Mouse (Mus musculus) stomach, embryonic 15.5 days (tissue): ENCODE results near the gene C2cd4d. TPM values are rescaled to one million over a fixed set of nuclear protein-coding genes. Genes with fewer than 3 reads are reported as not detected.

Experiments
- ATAC-seq: fragments of 200-750 bp; cut with Nextera tagmentation; 2 replicates; pipeline ENCODE4 v1.8.0; 2017; ENCODE audit warnings: low read depth, moderate number of reproducible peaks, moderate TSS enrichment; ENCODE audit not compliant: insufficient read depth, low FRiP score
- H3K27ac ChIP-seq: fragments of 300-500 bp; sonication (generic); 2 replicates; pipeline ENCODE4 v1.5.1; 2015; ENCODE audit warnings: mild to moderate bottlenecking, inconsistent platforms
- H3K27me3 ChIP-seq: fragments of 300-500 bp; sonication (generic); replicated peaks from 2 replicates; pipeline ENCODE4 v1.6.1; 2015; ENCODE audit warnings: inconsistent platforms
- H3K36me3 ChIP-seq: fragments of 300-500 bp; sonication (generic); 2 replicates; pipeline ENCODE4 v1.6.1; 2015; ENCODE audit warnings: inconsistent platforms
- H3K4me1 ChIP-seq: fragments of 300-500 bp; sonication (generic); 2 replicates; pipeline ENCODE4 v1.6.1; 2015; ENCODE audit warnings: inconsistent platforms
- H3K4me2 ChIP-seq: fragments of 300-500 bp; sonication (generic); 2 replicates; pipeline ENCODE4 v1.6.1; 2015; ENCODE audit warnings: mild to moderate bottlenecking, inconsistent platforms
- H3K4me3 ChIP-seq: fragments of 300-500 bp; sonication (generic); replicated peaks from 2 replicates; pipeline ENCODE4 v1.5.1; 2015; ENCODE audit warnings: inconsistent platforms
- H3K9ac ChIP-seq: fragments of 300-500 bp; sonication (generic); 2 replicates; pipeline ENCODE4 v1.6.1; 2015; ENCODE audit warnings: inconsistent platforms
- H3K9me3 ChIP-seq: fragments of 300-500 bp; sonication (generic); 2 replicates; pipeline ENCODE4 v1.6.1; 2016; ENCODE audit warnings: inconsistent platforms
- WGBS: fragments of 180-500 bp; shearing (Covaris S2); methylation state at CpG from one replicate; pipeline ENCODE4 v1.1.7; 2015; 5-methylcytosine and 5-hydroxymethylcytosine counted together
- polyA plus RNA-seq: library from polyadenylated mRNA; unstranded; fragments of >200 nt; fragmentation: Nextera tagmentation; extraction: Ambion mirVana; gene quantifications from 2 replicates; pipeline ENCODE4 v1.2.1, GENCODE M21; 2015

Gene C2cd4d
- 1.4 and 2.0 TPM in 2 replicates for polyA plus RNA-seq

DNA sequence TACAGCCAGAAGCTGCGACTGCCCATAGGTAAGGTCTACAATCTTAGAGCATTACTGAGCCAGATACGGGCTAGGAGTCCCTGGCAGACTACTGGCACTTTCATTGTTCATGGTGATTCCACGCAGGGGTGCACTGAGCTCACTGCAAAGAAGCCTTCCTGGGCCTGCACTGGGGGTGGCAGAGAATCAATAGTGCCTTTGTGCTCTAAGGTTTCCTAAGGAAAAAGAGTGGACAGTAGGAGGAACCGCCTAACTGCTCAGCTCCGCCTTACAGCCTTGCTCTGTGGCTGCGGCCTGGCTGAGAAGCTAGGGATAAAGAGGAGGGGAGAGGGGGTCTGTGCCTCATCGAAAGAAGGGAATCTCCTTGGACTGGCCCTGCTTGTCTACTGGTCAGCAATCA is at the start of gene C2cd4d:
C2cd4d (plus strand) TSS at position 301 of the 400 bp plus-strand sequence.
- Histone ChIP-seq H3K9ac (peak within 1 kb of the TSS; percentile 42; the same call in 1 of the 2 replicates), H3K4me2 (peak within 1 kb of the TSS; percentile 88), H3K27ac (no peak within 1 kb of the TSS), H3K9me3 (no peaks in the 10 kb centered on the region), H3K4me3 (peak within 1 kb of the TSS; percentile 51), H3K36me3 (no peaks in the 10 kb centered on the region), H3K27me3 (no peaks in the 10 kb centered on the region), H3K4me1 (0 out of 2 replicates have a peak, but pooled peaks cover 6% of the 10 kb centered on the region)
- WGBS: 52% methylated on average over 7 of the region's 7 CpGs
- ATAC-seq: no peak; the same call in 1 of the 2 replicates

DNA sequence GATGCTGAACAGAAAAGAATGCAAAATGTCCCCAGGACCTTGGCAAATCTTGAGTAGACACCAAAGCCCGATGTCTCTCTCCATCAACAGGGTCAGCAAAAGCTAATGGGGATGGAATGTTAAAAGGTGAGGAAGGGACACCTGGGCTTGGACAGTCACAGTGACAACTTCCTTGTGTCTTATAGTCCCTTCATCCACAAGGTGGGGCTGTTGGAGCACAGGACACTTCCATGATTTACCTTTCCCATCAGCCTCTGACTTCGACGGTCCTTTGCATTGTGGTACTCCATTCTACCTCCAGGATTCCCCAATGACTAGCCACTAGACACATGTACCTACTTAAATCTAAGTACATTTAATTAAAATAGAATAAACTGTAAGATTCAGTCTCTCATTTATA is 33.6 kb upstream of the C2cd4d start:
- Histone ChIP-seq H3K36me3 (no peaks in the 10 kb centered on the region), H3K27ac (no peak overlapping the region), H3K4me3 (no peak overlapping the region), H3K4me2 (no peak overlapping the region), H3K9me3 (no peaks in the 10 kb centered on the region), H3K4me1 (no peaks in the 10 kb centered on the region), H3K9ac (no peak overlapping the region), H3K27me3 (no peaks in the 10 kb centered on the region)
- WGBS: 70% methylated on average over 3 of the region's 3 CpGs
- no peak for ATAC-seq

DNA sequence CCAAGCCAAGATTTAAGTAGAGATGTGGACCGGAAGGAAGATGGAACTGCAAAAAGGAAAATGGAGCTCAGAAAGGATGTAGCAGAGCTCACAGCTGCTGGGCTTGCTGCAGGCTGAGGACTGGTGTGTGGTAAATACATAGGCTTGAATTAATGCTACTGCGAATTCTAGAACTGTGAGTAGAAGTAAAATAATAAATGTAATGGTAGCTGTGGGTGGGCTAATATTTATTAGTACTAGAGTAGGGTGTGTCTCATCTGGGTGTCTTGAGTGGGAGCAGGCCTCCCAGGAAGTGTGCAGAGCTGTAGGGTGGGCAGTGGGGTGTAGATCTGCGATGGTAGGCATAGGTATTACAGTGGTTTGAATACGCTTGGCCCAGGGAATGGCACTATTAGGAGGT is 27.8 kb upstream of the C2cd4d start:
- no peak overlapping the region for H3K4me3 ChIP-seq

DNA sequence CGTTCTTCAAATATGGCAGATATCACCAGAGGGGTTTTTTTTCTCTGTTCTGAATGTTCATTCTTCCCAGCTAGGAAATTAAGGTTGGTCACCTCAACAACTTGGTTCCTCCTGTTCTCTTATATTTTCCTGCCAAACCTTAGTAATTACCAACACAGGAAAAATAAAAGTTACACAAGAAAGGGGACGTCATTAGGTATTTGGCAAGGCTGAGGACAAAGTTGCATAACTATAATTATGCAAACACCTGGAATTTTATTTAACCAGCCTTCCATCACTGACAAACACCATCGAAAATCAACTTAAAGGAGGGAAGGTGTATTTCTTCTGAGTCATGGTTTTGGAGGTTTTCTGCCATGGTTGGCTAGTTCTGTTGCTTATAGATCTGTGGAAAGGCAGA is 23.7 kb upstream of the C2cd4d start:
- Histone ChIP-seq H3K4me1 (no peaks in the 10 kb centered on the region), H3K36me3 (no peaks in the 10 kb centered on the region), H3K9me3 (no peaks in the 10 kb centered on the region), H3K4me3 (no peak overlapping the region), H3K4me2 (no peak overlapping the region), H3K27ac (no peak overlapping the region), H3K27me3 (no peaks in the 10 kb centered on the region), H3K9ac (no peak overlapping the region)
- ATAC-seq: no peak
- WGBS: 79% methylated on average over 3 of the region's 3 CpGs

More for the DNA sequence above, 27.8 kb upstream of the C2cd4d start:
- Histone ChIP-seq H3K9me3 (no peaks in the 10 kb centered on the region), H3K4me1 (no peaks in the 10 kb centered on the region), H3K4me2 (no peak overlapping the region), H3K27ac (no peak overlapping the region), H3K9ac (no peak overlapping the region), H3K36me3 (no peaks in the 10 kb centered on the region), H3K27me3 (no peaks in the 10 kb centered on the region)
- WGBS: 89% methylated on average over 4 of the region's 4 CpGs
- ATAC-seq: no peak

DNA sequence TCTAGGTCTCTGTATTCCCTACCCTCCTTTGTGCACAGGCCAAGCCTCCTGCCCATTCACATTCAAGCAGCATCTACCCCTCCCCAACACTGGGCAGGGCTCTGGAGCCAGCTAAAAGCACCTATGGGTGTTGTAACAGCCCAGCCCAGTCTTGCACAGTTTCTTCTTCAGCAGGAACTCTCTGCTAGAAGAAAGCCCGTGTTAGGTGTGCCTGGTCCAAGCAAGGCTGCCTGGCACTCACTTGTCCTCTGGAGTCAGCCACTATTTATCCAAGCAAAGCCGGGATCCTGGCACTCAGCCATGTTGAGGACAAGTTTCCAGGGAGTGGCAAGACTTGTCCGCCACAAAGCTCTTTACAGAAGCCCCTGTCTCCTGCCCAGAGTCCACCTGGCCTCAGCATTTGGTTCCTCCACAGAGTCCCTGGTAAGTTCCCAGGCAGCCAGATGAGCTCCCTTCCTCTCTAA is 20.2 kb upstream of the C2cd4d start, which contains the start of gene Them5:
Them5 (plus strand) TSS at position 141 of the 464 bp plus-strand sequence.
- Histone ChIP-seq H3K9ac (no peak within 1 kb of the TSS), H3K9me3 (no peaks in the 10 kb centered on the region), H3K4me3 (no peak within 1 kb of the TSS), H3K27ac (no peak within 1 kb of the TSS), H3K4me2 (no peak within 1 kb of the TSS), H3K4me1 (no peaks in the 10 kb centered on the region), H3K27me3 (no peaks in the 10 kb centered on the region), H3K36me3 (no peaks in the 10 kb centered on the region)
- 15% methylated on average over 3 of the region's 3 CpGs for WGBS
- ATAC-seq: peak; percentile 70

DNA sequence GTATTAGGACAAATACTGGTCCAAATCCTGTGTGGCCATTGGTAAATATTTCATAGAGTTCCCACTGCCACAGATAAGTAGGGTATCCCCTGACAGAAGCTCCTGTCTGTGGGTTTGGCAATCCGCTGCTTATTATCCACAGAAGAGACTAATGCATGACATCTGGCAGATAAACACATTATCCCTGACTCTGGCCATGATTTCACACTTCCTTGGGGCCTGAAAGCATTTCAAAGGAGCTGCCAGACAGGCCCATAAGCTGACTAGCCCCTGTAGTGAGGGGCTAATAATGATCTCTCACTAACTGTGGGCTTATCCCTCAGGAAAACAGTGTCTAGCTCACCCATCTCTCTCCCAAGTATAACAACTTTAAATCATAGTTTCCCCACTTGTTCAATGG is 19.7 kb upstream of the C2cd4d start:
- Histone ChIP-seq H3K27ac (no peak overlapping the region), H3K4me1 (no peaks in the 10 kb centered on the region), H3K36me3 (no peaks in the 10 kb centered on the region), H3K4me2 (no peak overlapping the region), H3K4me3 (no peak overlapping the region), H3K9me3 (no peaks in the 10 kb centered on the region), H3K27me3 (no peaks in the 10 kb centered on the region), H3K9ac (no peak overlapping the region)
- WGBS: 54% methylated on average over 1 of the region's 1 CpGs
- no peak for ATAC-seq

DNA sequence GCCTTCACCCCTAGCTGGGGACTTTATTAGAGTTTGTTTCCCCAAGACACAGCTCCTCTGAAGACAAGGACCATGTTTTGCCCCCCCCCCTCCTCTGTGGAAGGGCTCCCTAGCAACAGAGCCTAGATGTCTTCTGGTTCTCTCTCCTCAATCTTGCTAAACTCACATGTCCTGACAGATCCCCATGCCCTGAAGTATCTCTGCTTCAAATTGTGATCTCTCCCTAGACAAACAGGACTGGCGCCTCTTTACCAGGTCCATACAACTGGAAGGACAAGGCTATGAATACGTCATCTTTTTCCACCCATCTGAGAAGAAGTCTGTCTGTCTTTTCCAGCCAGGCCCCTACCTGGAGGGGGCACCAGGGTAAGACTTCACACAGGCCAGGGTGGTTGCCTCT is 18.1 kb upstream of the C2cd4d start:
- H3K4me2 ChIP-seq: no peak overlapping the region
- H3K4me3 ChIP-seq: no peak overlapping the region
- H3K27ac ChIP-seq: no peak overlapping the region
- no peaks in the 10 kb centered on the region for H3K36me3 ChIP-seq
- no peaks in the 10 kb centered on the region for H3K27me3 ChIP-seq
- no peak overlapping the region for H3K9ac ChIP-seq
- 85% methylated on average over 2 of the region's 2 CpGs for WGBS
- no peaks in the 10 kb centered on the region for H3K9me3 ChIP-seq
- ATAC-seq: no peak
- no peaks in the 10 kb centered on the region for H3K4me1 ChIP-seq

DNA sequence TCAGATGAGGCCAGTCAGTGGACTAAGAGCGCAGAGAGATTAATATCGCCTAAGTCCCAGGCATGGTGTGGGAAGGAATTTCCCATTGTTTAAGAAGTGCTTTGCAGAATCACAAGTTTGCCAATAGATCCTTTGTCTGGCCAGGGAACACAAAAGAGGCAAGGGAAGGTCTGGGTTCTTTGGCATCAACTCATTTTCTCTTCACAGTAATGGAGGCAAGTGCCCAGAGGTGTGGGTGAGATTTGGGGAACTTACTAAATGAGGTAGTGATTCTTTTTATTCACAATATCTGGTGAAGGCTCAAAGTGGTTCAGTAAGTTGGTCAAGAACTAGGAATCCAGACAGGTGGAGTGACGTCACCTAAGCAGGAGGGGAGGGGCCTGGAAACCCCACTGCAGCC is 17.3 kb upstream of the C2cd4d start:
- 56% methylated on average over 3 of the region's 3 CpGs for WGBS
- no peak overlapping the region for H3K9ac ChIP-seq
- H3K9me3 ChIP-seq: no peaks in the 10 kb centered on the region
- no peak overlapping the region for H3K4me3 ChIP-seq
- ATAC-seq: no peak
- H3K27ac ChIP-seq: no peak overlapping the region
- H3K4me1 ChIP-seq: no peaks in the 10 kb centered on the region
- H3K36me3 ChIP-seq: no peaks in the 10 kb centered on the region
- no peak overlapping the region for H3K4me2 ChIP-seq
- no peaks in the 10 kb centered on the region for H3K27me3 ChIP-seq

DNA sequence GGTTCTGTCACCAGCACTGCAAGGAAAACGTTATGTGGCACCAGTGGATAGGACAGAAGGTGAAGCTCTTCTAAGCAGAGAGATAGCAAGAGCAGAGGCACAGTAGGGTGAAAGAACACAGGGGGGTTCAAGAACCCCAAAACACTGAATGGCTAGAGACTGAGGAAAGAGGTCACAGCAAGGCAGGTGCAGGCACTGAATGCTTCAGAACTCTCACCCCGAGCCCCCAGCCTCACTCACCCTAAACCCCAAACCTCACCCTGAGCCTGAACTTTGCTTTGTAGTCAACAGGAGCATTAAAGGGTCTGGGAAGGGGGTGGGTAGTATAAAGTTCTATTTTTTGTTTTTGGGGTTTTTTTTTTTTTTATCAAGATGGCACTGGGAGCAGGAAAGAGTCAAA is 14.1 kb upstream of the C2cd4d start:
- Histone ChIP-seq H3K27ac (no peak overlapping the region), H3K27me3 (no peaks in the 10 kb centered on the region), H3K36me3 (no peaks in the 10 kb centered on the region), H3K4me3 (no peak overlapping the region), H3K9me3 (no peaks in the 10 kb centered on the region), H3K4me2 (no peak overlapping the region), H3K4me1 (no peaks in the 10 kb centered on the region), H3K9ac (no peak overlapping the region)
- 72% methylated on average over 2 of the region's 2 CpGs for WGBS
- ATAC-seq: no peak

DNA sequence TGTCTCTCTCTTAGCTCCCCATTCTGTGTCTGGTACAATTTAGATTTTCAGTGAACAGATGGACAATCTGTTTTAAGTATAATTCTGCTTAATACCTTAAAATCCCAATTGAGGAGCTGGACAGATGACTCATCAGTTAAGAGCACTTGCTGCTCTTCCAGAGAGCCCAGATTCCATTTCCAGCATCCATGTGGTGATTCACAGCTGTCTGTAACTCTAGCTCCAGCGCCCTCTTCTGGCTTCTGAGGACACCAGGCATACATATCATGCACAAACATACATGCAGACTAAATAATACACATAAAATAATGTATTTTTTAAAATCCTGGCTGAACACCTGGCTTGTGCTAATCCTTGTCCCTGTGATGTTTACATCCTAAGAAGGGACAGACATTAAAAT is 1.4 kb upstream of the C2cd4d start:
- no peak for ATAC-seq
- H3K27ac ChIP-seq: no peak overlapping the region
- H3K9ac ChIP-seq: no peak overlapping the region
- no peaks in the 10 kb centered on the region for H3K9me3 ChIP-seq
- no peaks in the 10 kb centered on the region for H3K27me3 ChIP-seq
- H3K4me3 ChIP-seq: no peak overlapping the region
- H3K4me1 ChIP-seq: 0 out of 2 replicates have a peak, but pooled peaks cover 6% of the 10 kb centered on the region
- 0% methylated on average over 1 of the region's 1 CpGs for WGBS
- H3K36me3 ChIP-seq: no peaks in the 10 kb centered on the region
- no peak overlapping the region for H3K4me2 ChIP-seq

DNA sequence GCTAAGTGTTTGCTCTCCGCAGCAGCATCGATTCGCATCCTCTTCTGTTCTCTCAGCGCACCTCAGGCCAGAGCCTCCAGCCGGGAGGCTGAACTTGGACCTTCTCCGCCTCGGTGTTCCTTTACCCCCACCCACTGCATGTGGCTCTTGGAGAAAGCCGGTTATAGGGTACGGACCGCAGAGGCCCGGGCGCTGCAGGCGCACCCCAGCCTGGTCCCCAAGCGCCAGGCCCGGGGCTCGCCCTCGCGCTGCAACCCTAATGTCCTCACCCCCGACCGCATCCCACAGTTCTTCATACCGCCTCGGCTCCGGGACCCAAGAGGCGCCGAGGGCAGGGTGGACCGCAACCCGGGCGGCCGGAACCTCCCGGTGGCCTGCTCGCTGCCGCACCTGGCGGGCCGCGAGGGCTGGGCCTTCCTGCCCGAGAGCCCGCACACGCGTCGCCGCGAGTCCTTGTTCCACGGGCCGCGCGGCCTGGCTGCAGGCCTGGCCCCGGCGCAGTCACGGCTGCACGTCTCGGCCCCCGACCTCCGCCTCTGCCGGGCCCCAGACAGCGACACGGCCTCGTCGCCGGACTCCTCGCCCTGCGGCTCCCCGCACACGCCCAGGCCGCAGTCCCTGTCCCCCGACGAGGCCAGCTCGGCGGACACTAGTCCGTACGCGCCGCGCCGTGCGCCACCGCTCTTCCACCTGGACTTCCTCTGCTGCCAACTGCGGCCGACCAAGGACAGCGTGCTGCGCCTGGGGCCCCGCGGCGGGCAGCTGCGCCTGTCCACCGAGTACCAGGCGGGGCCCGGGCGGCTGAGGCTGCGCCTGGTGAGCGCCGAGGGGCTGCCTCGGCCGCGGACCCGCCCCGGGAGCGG is 1.3 kb downstream of the C2cd4d start:
- no peak overlapping the region for H3K27ac ChIP-seq
- H3K4me2 ChIP-seq: peak overlapping the region; percentile 88
- peak overlapping the region; percentile 51 for H3K4me3 ChIP-seq
- 7% methylated on average over 94 of the region's 97 CpGs for WGBS
- no peaks in the 10 kb centered on the region for H3K9me3 ChIP-seq
- peak overlapping the region; percentile 42 for H3K9ac ChIP-seq
- H3K27me3 ChIP-seq: no peaks in the 10 kb centered on the region
- 0 out of 2 replicates have a peak, but pooled peaks cover 6% of the 10 kb centered on the region for H3K4me1 ChIP-seq
- no peaks in the 10 kb centered on the region for H3K36me3 ChIP-seq
- ATAC-seq: 0 out of 2 replicates have a peak, but pooled peaks have one; percentile 12

DNA sequence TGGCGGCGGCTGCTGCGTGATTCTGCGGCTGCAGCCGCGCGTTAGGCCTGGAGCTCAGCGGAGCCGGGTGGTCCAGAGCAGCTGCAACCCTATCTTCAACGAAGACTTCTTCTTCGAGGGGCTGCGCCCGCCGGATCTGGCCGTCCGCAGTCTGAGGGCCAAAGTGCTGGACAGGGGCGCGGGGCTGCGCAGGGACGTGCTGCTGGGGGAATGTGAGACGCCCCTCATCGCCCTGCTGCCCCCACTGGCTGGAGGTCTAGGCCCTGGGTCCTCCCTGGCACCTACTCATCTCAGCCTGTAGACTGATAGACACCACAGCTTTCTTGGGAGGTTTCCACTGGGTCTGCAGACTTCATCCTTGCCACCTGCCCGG is 1.9 kb downstream of the C2cd4d start:
- Histone ChIP-seq H3K4me3 (peak overlapping the region; percentile 51), H3K4me1 (0 out of 2 replicates have a peak, but pooled peaks cover 6% of the 10 kb centered on the region), H3K9me3 (no peaks in the 10 kb centered on the region), H3K4me2 (peak overlapping the region; percentile 88), H3K27ac (no peak overlapping the region), H3K9ac (peak overlapping the region; percentile 42), H3K36me3 (no peaks in the 10 kb centered on the region), H3K27me3 (no peaks in the 10 kb centered on the region)
- 9% methylated on average over 21 of the region's 23 CpGs for WGBS
- no peak for ATAC-seq
